Comparison of ENCODE assay signal across 7 mouse cellular contexts in genomic region chr17:31854770-31855596, GRCm38 (mm10). TPM values are rescaled to one million over a fixed set of nuclear protein-coding genes. Genes with fewer than 3 reads are reported as not detected.
DNase-seq lines count a peak whose midpoint lies in the region; ATAC-seq and TF ChIP-seq lines count a peak whose summit lies in the region.

No protein-coding gene starts in this region.

- ATAC-seq in G1E (ENCODE audit: extremely low read depth, insufficient number of reproducible peaks, low FRiP score, poor library complexity, severe bottlenecking): no peak
- peak; percentile 29 for ATAC-seq in heart, embryonic 12.5 days (ENCODE audit: insufficient number of reproducible peaks, low FRiP score)
- ATAC-seq in kidney, postnatal 0 days (replicated peaks; ENCODE audit: low FRiP score, low read depth): peak; percentile 47
- ATAC-seq in lung, postnatal 0 days: peak; percentile 4

- H3K4me1 ChIP-seq in G1E (ENCODE audit: insufficient read depth, low read depth, low read length): peaks cover 23% of the 10 kb centered on the region
- H3K4me1 ChIP-seq in heart, embryonic 12.5 days (replicated peaks): peaks cover 40% of the 10 kb centered on the region
- H3K4me1 ChIP-seq in kidney, postnatal 0 days (replicated peaks; ENCODE audit: insufficient read depth, low read length): peaks cover 27% of the 10 kb centered on the region
- peaks cover 17% of the 10 kb centered on the region; the same call in 1 of the 2 replicates for H3K4me1 ChIP-seq in lung, postnatal 0 days (ENCODE audit: insufficient read depth, low read depth, low read length)

- peaks cover 33% of the 10 kb centered on the region for H3K36me3 ChIP-seq in G1E (replicated peaks)
- peaks cover 18% of the 10 kb centered on the region for H3K36me3 ChIP-seq in heart, embryonic 12.5 days
- H3K36me3 ChIP-seq in kidney, postnatal 0 days (ENCODE audit: insufficient read depth, low read length): peaks cover 12% of the 10 kb centered on the region
- peaks cover 13% of the 10 kb centered on the region for H3K36me3 ChIP-seq in lung, postnatal 0 days (ENCODE audit: insufficient read depth, low read length)

- TF ChIP-seq CTCF in G1E (IDR thresholded peaks at IDR 0.05; ENCODE audit: low read depth, low read length): no peak
- no peak for TF ChIP-seq CTCF in kidney, postnatal 0 days (IDR thresholded peaks at IDR 0.05; ENCODE audit: low read depth)
- no peak for TF ChIP-seq CTCF in lung, postnatal 0 days (IDR thresholded peaks at IDR 0.05)

- H3K4me3 ChIP-seq in G1E (ENCODE audit: low read depth, low read length): peak overlapping the region; percentile 76
- H3K4me3 ChIP-seq in heart, embryonic 12.5 days: peak overlapping the region; percentile 88
- peak overlapping the region; percentile 94 for H3K4me3 ChIP-seq in kidney, postnatal 0 days (replicated peaks; ENCODE audit: low read depth, low read length)
- peak overlapping the region; percentile 98 for H3K4me3 ChIP-seq in lung, postnatal 0 days (ENCODE audit: low read depth, low read length)

- WGBS in heart, embryonic 12.5 days: under 1% methylated on average over 73 of the region's 73 CpGs
- WGBS in kidney, postnatal 0 days: under 1% methylated on average over 73 of the region's 73 CpGs
- WGBS in lung, postnatal 0 days: under 1% methylated on average over 51 of the region's 73 CpGs

- peak overlapping the region; percentile 88 for H3K27ac ChIP-seq in heart, embryonic 12.5 days (ENCODE audit: poor library complexity, severe bottlenecking)
- peak overlapping the region; percentile 86 for H3K27ac ChIP-seq in kidney, postnatal 0 days
- peak overlapping the region; percentile 98 for H3K27ac ChIP-seq in lung, postnatal 0 days (ENCODE audit: low read length)

- peak overlapping the region; percentile 98 for H3K9ac ChIP-seq in heart, embryonic 12.5 days
- peak overlapping the region; percentile 95 for H3K9ac ChIP-seq in kidney, postnatal 0 days (ENCODE audit: low read depth, low read length)
- H3K9ac ChIP-seq in lung, postnatal 0 days (replicated peaks; ENCODE audit: low read depth): peak overlapping the region; percentile 100

- H3K4me2 ChIP-seq in heart, embryonic 12.5 days: peak overlapping the region; percentile 84
- H3K4me2 ChIP-seq in kidney, postnatal 0 days (ENCODE audit: low read length): peak overlapping the region; percentile 70
- H3K4me2 ChIP-seq in lung, postnatal 0 days (replicated peaks; ENCODE audit: low read depth, low read length): peak overlapping the region; percentile 69

- DNase-seq in B cell, adult 2 months: peak; percentile 61 to 66
- DNase-seq in G1E (ENCODE audit: low spot score): peak; percentile 65
- peak; percentile 64 for DNase-seq in embryo, embryonic 10 days (ENCODE audit: low spot score)
- peak; percentile 54 for DNase-seq in kidney, postnatal 0 days (ENCODE audit: low spot score)
- peak; percentile 73 for DNase-seq in lung, postnatal 0 days (ENCODE audit: low spot score)
- DNase-seq in right cerebral cortex, postnatal 36 days (ENCODE audit: low spot score in 2 of 2): peak; percentile 25 to 28

- no peak for TF ChIP-seq EP300 in lung, postnatal 0 days (IDR thresholded peaks at IDR 0.05)

- H3K9me3 ChIP-seq in G1E (replicated peaks): no peaks in the 10 kb centered on the region
- H3K9me3 ChIP-seq in heart, embryonic 12.5 days (replicated peaks): no peaks in the 10 kb centered on the region
- no peaks in the 10 kb centered on the region for H3K9me3 ChIP-seq in kidney, postnatal 0 days (replicated peaks; ENCODE audit: low read length)
- H3K9me3 ChIP-seq in lung, postnatal 0 days (ENCODE audit: low read length): no peaks in the 10 kb centered on the region

- peaks cover 24% of the 10 kb centered on the region for H3K27me3 ChIP-seq in G1E (ENCODE audit: insufficient read depth, low read length)
- H3K27me3 ChIP-seq in heart, embryonic 12.5 days (replicated peaks): no peaks in the 10 kb centered on the region
- no peaks in the 10 kb centered on the region for H3K27me3 ChIP-seq in kidney, postnatal 0 days (ENCODE audit: insufficient read depth, low read length)
- no peaks in the 10 kb centered on the region for H3K27me3 ChIP-seq in lung, postnatal 0 days (replicated peaks; ENCODE audit: insufficient read depth, low read length)

RNA-seq across cellular contexts. Expression of gene Sik1, which starts 0.6 kb away (rescaled TPM):
- total RNA-seq in G1E (2014; fragmentation: Nextera tagmentation) (10.5 and 13.1 TPM in 2 replicates), G1E (2017) (0.98 and 1.9 TPM in 2 replicates)
- polyA plus RNA-seq in G1E (2012): 6.9 and 7.7 TPM in 2 replicates
- polyA plus RNA-seq in heart, embryonic 12.5 days (2016; fragmentation: Nextera tagmentation; extraction: Ambion mirVana): 23.3 and 24.3 TPM in 2 replicates
- 15.4 and 17.2 TPM in 2 replicates for polyA plus RNA-seq in kidney, postnatal 0 days (2015; fragmentation: Nextera tagmentation; extraction: Ambion mirVana)
- 29.5 and 35.9 TPM in 2 replicates for polyA plus RNA-seq in lung, postnatal 0 days (2015; fragmentation: Nextera tagmentation; extraction: Ambion mirVana)
